Mouse (Mus musculus) midbrain, embryonic 16.5 days (tissue): ENCODE measurements around the gene Spata2. TPM values are rescaled to one million over a fixed set of nuclear protein-coding genes. Genes with fewer than 3 reads are reported as not detected.

Experiments used
- ATAC-seq: fragments of 200-750 bp; cut with Nextera tagmentation; 2 replicates; pipeline ENCODE4 v1.8.0; 2017; ENCODE audit warnings: moderate TSS enrichment
- H3K27ac ChIP-seq: fragments of 300-500 bp; sonication (generic); 2 replicates; pipeline ENCODE4 v1.5.1; 2014; ENCODE audit warnings: mild to moderate bottlenecking, low read length, mixed read lengths
- H3K27me3 ChIP-seq: fragments of 300-500 bp; sonication (generic); 2 replicates; pipeline ENCODE4 v1.6.1; 2014; ENCODE audit warnings: low read depth, low read length, mixed read lengths; ENCODE audit not compliant: control insufficient read depth, insufficient read depth
- H3K36me3 ChIP-seq: fragments of 300-500 bp; sonication (generic); 2 replicates; pipeline ENCODE4 v1.6.1; 2014; ENCODE audit warnings: mild to moderate bottlenecking, low read length, moderate library complexity, mixed read lengths; ENCODE audit not compliant: control insufficient read depth, insufficient read depth
- H3K4me1 ChIP-seq: fragments of 300-500 bp; sonication (generic); 2 replicates; pipeline ENCODE4 v1.6.1; 2014; ENCODE audit warnings: mild to moderate bottlenecking, low read length, mixed read lengths; ENCODE audit not compliant: control insufficient read depth, insufficient read depth
- H3K4me2 ChIP-seq: fragments of 300-500 bp; sonication (generic); 2 replicates; pipeline ENCODE4 v1.6.1; 2014; ENCODE audit warnings: mild to moderate bottlenecking, low read length, mixed read lengths
- H3K4me3 ChIP-seq: fragments of 300-500 bp; sonication (generic); 2 replicates; pipeline ENCODE4 v1.5.1; 2014; ENCODE audit warnings: low read depth, mild to moderate bottlenecking, low read length, moderate library complexity, mixed read lengths
- H3K9ac ChIP-seq: fragments of 300-500 bp; sonication (generic); 2 replicates; pipeline ENCODE4 v1.6.1; 2014; ENCODE audit warnings: low read depth, low read length, mixed read lengths
- H3K9me3 ChIP-seq: fragments of 300-500 bp; sonication (generic); replicated peaks from 2 replicates; pipeline ENCODE4 v1.6.1; 2014; ENCODE audit warnings: mild to moderate bottlenecking, low read length, mixed read lengths; ENCODE audit not compliant: control insufficient read depth, poor library complexity, severe bottlenecking
- WGBS: fragments of 180-500 bp; shearing (Covaris S2); extraction: QIAGEN DNeasy Blood & Tissue Kit; methylation state at CpG from one replicate; pipeline ENCODE4 v1.1.7; 2014; 5-methylcytosine and 5-hydroxymethylcytosine counted together
- polyA plus RNA-seq: library from polyadenylated mRNA; unstranded; fragments of >200 nt; fragmentation: Nextera tagmentation; extraction: Ambion mirVana; gene quantifications from 2 replicates; pipeline ENCODE4 v1.2.1, GENCODE M21; 2015

Gene Spata2
- 32.2 and 34.4 TPM in 2 replicates for polyA plus RNA-seq

GRCm38 (mm10) chr2:167492713-167493636, at the start of gene Spata2:
TSS of gene Spata2 (minus strand) at chr2:167492887.
- H3K4me1 ChIP-seq: peaks cover 26% of the 10 kb centered on the region
- 2% methylated on average over 63 of the region's 63 CpGs for WGBS
- H3K9ac ChIP-seq: peak within 1 kb of the TSS; percentile 94
- peak; percentile 88 for ATAC-seq
- no peaks in the 10 kb centered on the region for H3K36me3 ChIP-seq
- H3K27ac ChIP-seq: peak within 1 kb of the TSS; percentile 98
- H3K4me3 ChIP-seq: peak within 1 kb of the TSS; percentile 100
- peak within 1 kb of the TSS; percentile 99 for H3K4me2 ChIP-seq
- no peaks in the 10 kb centered on the region for H3K27me3 ChIP-seq
- H3K9me3 ChIP-seq: no peaks in the 10 kb centered on the region

- H3K4me3 ChIP-seq: no peak overlapping the region
- H3K36me3 ChIP-seq: no peaks in the 10 kb centered on the region
- 79% methylated on average over 4 of the region's 4 CpGs for WGBS
- H3K9me3 ChIP-seq: no peaks in the 10 kb centered on the region
- no peak overlapping the region for H3K27ac ChIP-seq
- H3K4me2 ChIP-seq: no peak overlapping the region
- H3K4me1 ChIP-seq: peaks cover 10% of the 10 kb centered on the region
- no peak for ATAC-seq
- peaks cover 18% of the 10 kb centered on the region for H3K27me3 ChIP-seq
- no peak overlapping the region for H3K9ac ChIP-seq
These were observed 49.7 kb upstream of the Spata2 start for GRCm38 (mm10) chr2:167542361-167542760.

- H3K4me1 ChIP-seq: peaks cover 12% of the 10 kb centered on the region
- no peak overlapping the region for H3K27ac ChIP-seq
- no peaks in the 10 kb centered on the region for H3K9me3 ChIP-seq
- H3K4me3 ChIP-seq: no peak overlapping the region
- H3K9ac ChIP-seq: no peak overlapping the region
- peaks cover 24% of the 10 kb centered on the region for H3K27me3 ChIP-seq
- 68% methylated on average over 12 of the region's 12 CpGs for WGBS
- no peaks in the 10 kb centered on the region for H3K36me3 ChIP-seq
- H3K4me2 ChIP-seq: no peak overlapping the region
- ATAC-seq: no peak
These were observed 49.1 kb upstream of the Spata2 start for GRCm38 (mm10) chr2:167541761-167542160.

- Histone ChIP-seq H3K27me3 (peaks cover 28% of the 10 kb centered on the region), H3K4me1 (peaks cover 12% of the 10 kb centered on the region), H3K36me3 (no peaks in the 10 kb centered on the region), H3K27ac (no peak overlapping the region), H3K9ac (no peak overlapping the region), H3K4me2 (no peak overlapping the region), H3K4me3 (no peak overlapping the region), H3K9me3 (no peaks in the 10 kb centered on the region)
- 7% methylated on average over 6 of the region's 6 CpGs for WGBS
- no peak for ATAC-seq
These were observed 48.6 kb upstream of the Spata2 start for GRCm38 (mm10) chr2:167541324-167541723.

GRCm38 (mm10) chr2:167540477-167541110, 47.9 kb upstream of the Spata2 start:
- Histone ChIP-seq H3K4me2 (0 out of 2 replicates have a peak overlapping the region, but pooled peaks have one; percentile 1), H3K27me3 (peaks cover 34% of the 10 kb centered on the region), H3K27ac (no peak overlapping the region), H3K4me1 (peaks cover 12% of the 10 kb centered on the region), H3K9me3 (no peaks in the 10 kb centered on the region), H3K9ac (no peak overlapping the region), H3K36me3 (no peaks in the 10 kb centered on the region), H3K4me3 (no peak overlapping the region)
- 17% methylated on average over 12 of the region's 12 CpGs for WGBS
- ATAC-seq: no peak

GRCm38 (mm10) chr2:167539536-167540476, 47.1 kb upstream of the Spata2 start:
- H3K27ac ChIP-seq: no peak overlapping the region
- no peak overlapping the region for H3K9ac ChIP-seq
- ATAC-seq: no peak
- no peak overlapping the region for H3K4me3 ChIP-seq
- WGBS: 18% methylated on average over 14 of the region's 14 CpGs
- H3K9me3 ChIP-seq: no peaks in the 10 kb centered on the region
- peaks cover 12% of the 10 kb centered on the region for H3K4me1 ChIP-seq
- H3K27me3 ChIP-seq: peaks cover 36% of the 10 kb centered on the region
- no peaks in the 10 kb centered on the region for H3K36me3 ChIP-seq
- H3K4me2 ChIP-seq: no peak overlapping the region

- no peak for ATAC-seq
- Histone ChIP-seq H3K9me3 (no peaks in the 10 kb centered on the region), H3K36me3 (no peaks in the 10 kb centered on the region), H3K27ac (no peak overlapping the region), H3K9ac (no peak overlapping the region), H3K4me1 (peaks cover 12% of the 10 kb centered on the region), H3K4me2 (peak overlapping the region; percentile 98), H3K27me3 (peaks cover 36% of the 10 kb centered on the region), H3K4me3 (peak overlapping the region; percentile 52)
- 34% methylated on average over 34 of the region's 34 CpGs for WGBS
These were observed 46.1 kb upstream of the Spata2 start for GRCm38 (mm10) chr2:167538671-167539306.
